Mouse (Mus musculus) heart, embryonic 12.5 days (tissue): ENCODE measurements at regions not wholly inside any gene's neighbourhood (a gene's known extent, or its start where the extent isn't known, plus 50 kb on each side); places are given as distances from the start of the nearest gene placed in this dataset.

Experiments used
- ATAC-seq: fragments of 200-750 bp; cut with Nextera tagmentation; 2 replicates; pipeline ENCODE4 v1.8.0; 2017; ENCODE audit warnings: moderate TSS enrichment, moderate library complexity; ENCODE audit not compliant: insufficient number of reproducible peaks, low FRiP score
- H3K27ac ChIP-seq: fragments of 300-500 bp; sonication (generic); 2 replicates; pipeline ENCODE4 v1.5.1; 2016; ENCODE audit warnings: mild to moderate bottlenecking, moderate library complexity; ENCODE audit not compliant: poor library complexity, severe bottlenecking
- H3K27me3 ChIP-seq: fragments of 300-500 bp; sonication (generic); replicated peaks from 2 replicates; pipeline ENCODE4 v1.6.1; 2016; ENCODE audit warnings: mild to moderate bottlenecking, moderate library complexity
- H3K36me3 ChIP-seq: fragments of 300-500 bp; sonication (generic); 2 replicates; pipeline ENCODE4 v1.6.1; 2016; ENCODE audit warnings: mild to moderate bottlenecking, moderate library complexity
- H3K4me1 ChIP-seq: fragments of 300-500 bp; sonication (generic); replicated peaks from 2 replicates; pipeline ENCODE4 v1.6.1; 2016; ENCODE audit warnings: mild to moderate bottlenecking
- H3K4me2 ChIP-seq: fragments of 300-500 bp; sonication (generic); 2 replicates; pipeline ENCODE4 v1.6.1; 2016; ENCODE audit warnings: mild to moderate bottlenecking, moderate library complexity
- H3K4me3 ChIP-seq: fragments of 300-500 bp; sonication (generic); 2 replicates; pipeline ENCODE4 v1.5.1; 2016; ENCODE audit warnings: mild to moderate bottlenecking
- H3K9ac ChIP-seq: fragments of 300-500 bp; sonication (generic); 2 replicates; pipeline ENCODE4 v1.6.1; 2016; ENCODE audit warnings: mild to moderate bottlenecking, moderate library complexity
- H3K9me3 ChIP-seq: fragments of 300-500 bp; sonication (generic); replicated peaks from 2 replicates; pipeline ENCODE4 v1.6.1; 2016; ENCODE audit warnings: mild to moderate bottlenecking, moderate library complexity
- WGBS: fragments of 180-500 bp; shearing (Covaris S2); methylation state at CpG from one replicate; pipeline ENCODE4 v1.1.7; 2016; 5-methylcytosine and 5-hydroxymethylcytosine counted together

DNA sequence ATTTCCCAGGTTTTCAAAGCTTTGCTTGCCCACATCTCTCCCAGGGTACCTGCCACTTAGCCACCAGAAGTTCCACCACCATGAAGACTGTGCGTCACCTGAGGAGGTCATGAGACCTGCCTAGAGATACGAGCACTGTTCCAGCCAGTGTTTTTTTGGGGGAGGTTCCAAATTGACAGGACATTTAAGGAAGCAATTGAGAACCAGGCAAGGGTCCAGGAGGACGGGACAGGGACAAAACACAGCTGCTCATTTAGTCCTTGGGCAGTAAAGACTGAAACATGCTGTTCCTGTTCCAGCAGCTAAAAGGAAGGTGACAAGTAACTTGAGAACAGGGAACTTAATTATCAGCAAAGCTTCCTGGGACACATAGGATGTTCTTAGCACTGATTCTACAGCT lies 226.8 kb upstream of the Pik3r1 start:
- ATAC-seq = no peak
- no peaks in the 10 kb centered on the region for H3K36me3 ChIP-seq
- H3K4me3 ChIP-seq = no peak overlapping the region
- no peak overlapping the region for H3K27ac ChIP-seq
- no peak overlapping the region for H3K9ac ChIP-seq
- H3K4me1 ChIP-seq = peaks cover 12% of the 10 kb centered on the region; the same call in 1 of the 2 replicates
- H3K27me3 ChIP-seq = no peaks in the 10 kb centered on the region
- no peaks in the 10 kb centered on the region for H3K9me3 ChIP-seq
- 43% methylated on average over 3 of the region's 3 CpGs for WGBS
- no peak overlapping the region for H3K4me2 ChIP-seq

DNA sequence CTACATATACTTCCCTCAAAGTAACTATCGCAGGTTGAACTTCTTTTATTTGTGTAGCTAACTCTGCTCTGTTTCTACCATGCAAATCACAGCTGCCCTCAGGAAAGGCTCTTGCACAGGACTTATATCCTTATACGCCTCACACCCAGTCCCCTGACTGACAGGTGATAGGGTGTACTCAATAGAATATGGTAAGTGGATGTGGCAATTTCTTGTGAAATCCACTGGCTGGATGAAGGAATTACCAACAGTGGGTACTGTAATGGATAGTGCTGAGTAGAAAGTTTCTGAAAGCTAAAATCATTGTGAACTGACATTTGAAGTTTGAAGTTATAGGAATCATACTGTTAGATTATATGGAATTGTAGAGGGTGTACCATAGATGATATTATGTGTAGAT lies 227.5 kb upstream of the Pik3r1 start:
- no peak for ATAC-seq
- 79% methylated on average over 2 of the region's 2 CpGs for WGBS
- no peaks in the 10 kb centered on the region for H3K27me3 ChIP-seq
- H3K4me2 ChIP-seq = no peak overlapping the region
- H3K9ac ChIP-seq = no peak overlapping the region
- H3K4me1 ChIP-seq = peaks cover 12% of the 10 kb centered on the region; the same call in 1 of the 2 replicates
- H3K27ac ChIP-seq = no peak overlapping the region
- no peak overlapping the region for H3K4me3 ChIP-seq
- no peaks in the 10 kb centered on the region for H3K9me3 ChIP-seq
- no peaks in the 10 kb centered on the region for H3K36me3 ChIP-seq

DNA sequence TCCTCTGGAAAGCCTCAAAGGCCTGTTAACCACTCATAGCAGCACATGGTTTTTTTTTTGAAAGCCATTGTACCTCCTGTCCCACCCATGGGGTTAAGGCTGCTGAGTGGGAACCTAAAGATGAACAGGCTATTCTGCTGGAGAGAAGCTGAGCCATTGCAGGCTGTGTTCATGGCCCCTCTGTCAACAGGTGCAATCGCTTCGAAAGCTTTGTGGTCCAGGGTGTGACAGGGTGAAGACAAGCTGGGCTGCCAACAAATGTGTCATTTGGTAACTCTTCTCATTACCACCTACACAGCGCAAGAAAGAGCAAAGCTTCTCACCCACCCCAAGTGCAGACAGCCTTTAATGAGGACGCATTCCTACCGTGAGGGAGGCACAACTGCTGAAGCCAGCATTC lies 228.1 kb upstream of the Pik3r1 start:
- no peaks in the 10 kb centered on the region for H3K9me3 ChIP-seq
- no peak for ATAC-seq
- no peak overlapping the region for H3K4me3 ChIP-seq
- no peaks in the 10 kb centered on the region for H3K27me3 ChIP-seq
- H3K4me2 ChIP-seq = no peak overlapping the region
- 42% methylated on average over 5 of the region's 5 CpGs for WGBS
- no peak overlapping the region for H3K9ac ChIP-seq
- H3K36me3 ChIP-seq = no peaks in the 10 kb centered on the region
- no peak overlapping the region for H3K27ac ChIP-seq
- H3K4me1 ChIP-seq = peaks cover 12% of the 10 kb centered on the region; the same call in 1 of the 2 replicates

DNA sequence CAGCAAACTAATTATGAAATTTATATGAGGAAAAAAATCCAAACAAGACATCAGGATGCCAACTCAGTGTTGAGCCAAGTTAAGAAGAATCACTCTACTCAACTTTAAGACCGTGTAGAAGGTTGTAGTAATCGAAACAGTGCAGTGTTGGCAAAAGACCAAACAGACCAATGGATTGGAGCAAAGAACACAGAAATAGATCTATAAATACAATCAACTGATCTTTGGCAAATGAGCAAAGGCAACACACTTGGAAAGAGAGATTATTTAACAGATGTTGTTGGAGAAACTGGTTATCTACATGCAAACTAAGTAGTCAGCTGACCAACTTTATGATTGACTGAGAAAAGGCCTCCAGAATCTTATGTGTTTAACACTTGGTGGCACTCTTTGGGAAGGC lies 229.4 kb upstream of the Pik3r1 start:
- no peak overlapping the region for H3K4me2 ChIP-seq
- H3K36me3 ChIP-seq = no peaks in the 10 kb centered on the region
- no peak for ATAC-seq
- no peak overlapping the region for H3K4me3 ChIP-seq
- no peak overlapping the region for H3K9ac ChIP-seq
- no peak overlapping the region for H3K27ac ChIP-seq
- no peaks in the 10 kb centered on the region for H3K27me3 ChIP-seq
- no peaks in the 10 kb centered on the region for H3K9me3 ChIP-seq
- 92% methylated on average over 2 of the region's 2 CpGs for WGBS
- H3K4me1 ChIP-seq = peaks cover 12% of the 10 kb centered on the region; the same call in 1 of the 2 replicates

DNA sequence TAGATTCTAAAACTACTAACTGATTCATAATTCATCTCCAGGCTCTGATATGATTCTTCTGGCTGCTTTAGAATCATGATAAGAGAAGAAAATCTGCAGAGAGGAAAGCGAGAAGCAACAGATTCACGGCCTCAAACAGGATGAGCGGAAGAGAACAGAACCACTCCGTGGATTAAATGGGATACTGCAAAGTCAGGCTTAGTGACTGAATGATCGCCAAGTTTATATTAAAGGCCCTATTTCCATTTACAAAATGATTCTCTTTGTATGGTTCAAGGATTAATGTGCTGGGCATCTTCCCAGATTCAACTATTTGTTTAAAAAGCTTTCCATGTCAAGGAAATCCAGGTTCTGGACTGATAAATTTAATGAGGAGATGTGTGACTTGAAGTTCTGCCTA lies 238.5 kb upstream of the Pik3r1 start:
- H3K27me3 ChIP-seq = no peaks in the 10 kb centered on the region

DNA sequence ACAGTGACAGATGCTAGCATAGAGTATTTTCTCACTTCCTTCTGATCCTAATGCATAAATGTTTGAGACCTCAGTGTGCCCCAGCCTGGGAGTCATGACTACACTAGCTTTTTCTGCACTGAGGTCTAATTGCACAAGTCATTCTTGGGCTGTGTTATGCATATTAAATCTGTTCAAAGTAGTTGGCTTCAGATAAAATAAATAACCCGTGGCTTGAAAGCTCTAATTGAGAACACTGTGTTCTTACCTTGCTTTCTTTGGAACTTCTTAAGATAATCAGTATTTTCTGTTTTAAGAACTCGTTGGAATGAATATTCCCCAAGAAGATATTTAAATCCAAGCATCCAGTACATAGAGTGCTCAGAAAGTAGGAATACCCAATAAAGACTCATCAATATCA lies 243.9 kb upstream of the Pik3r1 start:
- ATAC-seq = no peak
- H3K4me2 ChIP-seq = no peak overlapping the region
- WGBS = 66% methylated on average over 2 of the region's 2 CpGs
- H3K27me3 ChIP-seq = no peaks in the 10 kb centered on the region
- H3K36me3 ChIP-seq = no peaks in the 10 kb centered on the region
- H3K9ac ChIP-seq = no peak overlapping the region
- H3K4me3 ChIP-seq = no peak overlapping the region
- H3K27ac ChIP-seq = no peak overlapping the region
- no peaks in the 10 kb centered on the region for H3K4me1 ChIP-seq
- H3K9me3 ChIP-seq = no peaks in the 10 kb centered on the region

More for the DNA sequence above, 238.5 kb upstream of the Pik3r1 start:
- Histone ChIP-seq H3K27ac (no peak overlapping the region), H3K4me1 (no peaks in the 10 kb centered on the region), H3K4me3 (no peak overlapping the region), H3K9me3 (no peaks in the 10 kb centered on the region), H3K4me2 (no peak overlapping the region), H3K36me3 (no peaks in the 10 kb centered on the region), H3K9ac (no peak overlapping the region)
- no peak for ATAC-seq
- WGBS = 82% methylated on average over 5 of the region's 5 CpGs

DNA sequence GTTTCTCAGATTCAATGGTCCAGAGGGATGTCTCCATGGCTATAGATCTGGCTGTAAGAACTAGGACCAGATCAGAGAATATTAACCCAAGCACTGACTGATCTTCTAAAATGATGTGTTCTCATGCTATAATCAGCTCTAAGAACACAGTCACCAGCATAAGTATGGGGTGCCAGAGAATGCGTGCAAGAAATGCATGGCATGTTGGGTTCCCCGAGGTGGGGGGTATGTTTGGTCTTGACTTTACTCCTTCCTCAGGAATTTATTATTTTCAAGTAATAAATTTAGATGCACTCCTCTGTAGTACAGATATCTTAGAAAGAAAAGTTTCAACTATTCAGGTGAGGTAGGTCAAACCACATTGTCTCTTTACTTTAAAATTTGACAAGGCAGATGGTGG lies 246.5 kb upstream of the Pik3r1 start:
- ATAC-seq = no peak

DNA sequence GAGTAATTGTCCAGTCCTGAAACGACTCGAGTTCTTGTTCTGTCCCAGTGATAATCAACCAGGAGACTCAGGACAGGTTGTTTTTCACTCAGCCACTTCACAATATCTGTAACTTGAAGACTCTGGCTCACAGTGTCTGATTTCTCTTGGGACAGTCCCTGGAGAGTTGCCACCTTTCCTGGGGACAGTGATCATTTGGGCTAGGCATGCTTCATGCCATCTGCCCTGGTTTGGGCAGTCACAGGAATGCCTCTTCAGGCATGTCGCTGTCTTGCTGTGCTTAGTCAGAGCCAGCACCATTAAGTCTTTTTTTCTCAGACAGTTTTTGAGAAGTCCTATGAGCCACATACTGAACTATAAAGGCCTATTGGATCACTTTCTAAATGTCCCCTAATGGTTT lies 246.9 kb upstream of the Pik3r1 start:
- no peak for ATAC-seq
- H3K9ac ChIP-seq = no peak overlapping the region
- no peak overlapping the region for H3K4me2 ChIP-seq
- WGBS = 70% methylated on average over 3 of the region's 3 CpGs
- no peak overlapping the region for H3K27ac ChIP-seq
- no peaks in the 10 kb centered on the region for H3K4me1 ChIP-seq
- H3K9me3 ChIP-seq = no peaks in the 10 kb centered on the region
- H3K27me3 ChIP-seq = no peaks in the 10 kb centered on the region
- no peak overlapping the region for H3K4me3 ChIP-seq
- H3K36me3 ChIP-seq = no peaks in the 10 kb centered on the region

More for the DNA sequence above, 246.5 kb upstream of the Pik3r1 start:
- Histone ChIP-seq H3K9me3 (no peaks in the 10 kb centered on the region), H3K9ac (no peak overlapping the region), H3K4me1 (no peaks in the 10 kb centered on the region), H3K27me3 (no peaks in the 10 kb centered on the region), H3K27ac (no peak overlapping the region), H3K36me3 (no peaks in the 10 kb centered on the region), H3K4me3 (no peak overlapping the region), H3K4me2 (no peak overlapping the region)
- WGBS = 74% methylated on average over 2 of the region's 2 CpGs

DNA sequence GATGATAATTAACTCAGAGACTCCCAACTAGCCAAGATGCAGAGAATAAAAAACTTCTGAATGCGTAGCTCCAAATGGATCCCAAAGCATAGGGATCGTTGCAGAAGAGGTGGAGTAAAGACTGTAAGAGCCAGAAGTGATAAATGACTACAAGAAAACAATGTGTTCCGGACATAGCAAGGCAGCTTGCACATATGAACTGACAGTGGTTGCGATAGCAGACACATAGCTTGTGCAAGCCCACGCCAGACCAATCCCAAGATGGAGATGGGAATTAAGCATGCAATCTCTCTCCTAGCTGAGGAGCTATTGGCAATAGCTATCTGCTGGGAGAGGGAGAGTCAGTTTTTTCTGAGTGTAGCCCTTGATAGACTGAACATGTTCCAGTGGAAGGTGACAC lies 248.5 kb upstream of the Pik3r1 start:
- Histone ChIP-seq H3K4me2 (no peak overlapping the region), H3K4me3 (no peak overlapping the region), H3K36me3 (no peaks in the 10 kb centered on the region), H3K4me1 (no peaks in the 10 kb centered on the region), H3K9me3 (no peaks in the 10 kb centered on the region), H3K9ac (no peak overlapping the region), H3K27me3 (no peaks in the 10 kb centered on the region), H3K27ac (no peak overlapping the region)
- no peak for ATAC-seq
- WGBS = 85% methylated on average over 5 of the region's 5 CpGs

DNA sequence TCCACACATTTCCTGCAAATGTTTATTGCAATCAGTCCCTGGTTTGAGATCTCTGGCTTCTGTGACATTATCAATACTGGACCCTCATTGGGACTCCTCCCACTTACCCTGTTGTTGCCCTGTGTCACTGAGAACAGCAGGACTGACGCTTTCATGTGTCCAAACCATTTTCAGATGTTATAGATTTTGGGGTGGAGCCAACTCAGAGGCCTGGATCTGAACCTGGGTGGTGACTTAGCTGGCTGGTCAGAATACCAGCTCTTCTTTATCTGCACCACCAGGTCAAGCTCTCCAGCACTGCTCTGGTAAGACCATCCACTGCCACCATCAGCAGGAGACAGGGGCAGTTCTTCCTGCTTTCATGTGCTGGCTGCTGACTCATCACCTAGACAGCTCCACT lies 254.3 kb upstream of the Pik3r1 start:
- H3K4me3 ChIP-seq = no peak overlapping the region
- H3K27me3 ChIP-seq = 0 out of 2 replicates have a peak, but pooled peaks cover 5% of the 10 kb centered on the region
- ATAC-seq = no peak
- no peak overlapping the region for H3K27ac ChIP-seq
- H3K36me3 ChIP-seq = no peaks in the 10 kb centered on the region
- no peak overlapping the region for H3K4me2 ChIP-seq
- 70% methylated on average over 1 of the region's 1 CpGs for WGBS
- no peaks in the 10 kb centered on the region for H3K9me3 ChIP-seq
- H3K9ac ChIP-seq = no peak overlapping the region
- H3K4me1 ChIP-seq = no peaks in the 10 kb centered on the region

DNA sequence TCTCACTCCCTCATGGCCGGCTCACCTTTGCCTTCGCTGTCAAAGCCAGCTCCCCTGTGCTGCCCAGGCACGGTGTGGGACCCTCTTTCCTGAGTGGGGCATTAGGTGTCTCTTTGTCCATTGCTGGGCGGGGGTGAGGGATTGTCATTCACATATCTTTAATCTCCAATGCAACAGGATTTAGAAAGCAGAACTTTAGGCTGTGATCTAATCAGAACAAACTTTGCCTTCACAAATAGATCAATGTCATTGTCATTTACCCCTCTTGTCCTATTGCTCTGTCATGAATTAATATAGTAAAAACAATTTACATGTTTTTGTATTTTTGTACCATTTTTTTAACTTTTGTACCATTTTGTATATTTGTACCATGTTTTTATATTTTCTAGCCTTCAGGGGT lies 254.7 kb upstream of the Pik3r1 start:
- 84% methylated on average over 4 of the region's 4 CpGs for WGBS
- H3K9me3 ChIP-seq = no peaks in the 10 kb centered on the region
- ATAC-seq = no peak
- H3K4me3 ChIP-seq = no peak overlapping the region
- H3K27ac ChIP-seq = no peak overlapping the region
- no peak overlapping the region for H3K9ac ChIP-seq
- H3K27me3 ChIP-seq = 0 out of 2 replicates have a peak, but pooled peaks cover 5% of the 10 kb centered on the region
- H3K4me2 ChIP-seq = no peak overlapping the region
- H3K36me3 ChIP-seq = no peaks in the 10 kb centered on the region
- no peaks in the 10 kb centered on the region for H3K4me1 ChIP-seq

DNA sequence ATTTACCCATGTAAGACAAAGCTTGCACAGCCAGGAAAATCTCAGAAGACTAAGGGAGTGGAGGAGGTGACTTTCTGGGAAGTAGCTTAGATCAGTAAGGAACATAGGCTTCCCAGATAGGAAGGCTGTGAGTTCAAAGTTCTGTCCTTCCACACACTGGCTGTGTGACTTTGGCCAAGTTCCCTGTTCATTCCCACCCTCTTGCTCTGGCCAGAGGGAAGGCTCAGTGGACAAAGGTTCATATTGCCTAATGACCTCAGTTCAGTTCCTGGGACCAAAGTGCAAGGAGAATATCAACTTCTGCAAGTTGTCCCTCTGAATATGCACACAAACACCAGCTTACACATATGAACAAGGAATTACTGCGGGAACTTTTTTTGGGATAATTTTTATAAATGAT lies 255.6 kb upstream of the Pik3r1 start:
- Histone ChIP-seq H3K36me3 (no peaks in the 10 kb centered on the region), H3K4me1 (no peaks in the 10 kb centered on the region), H3K4me2 (no peak overlapping the region), H3K27me3 (0 out of 2 replicates have a peak, but pooled peaks cover 5% of the 10 kb centered on the region), H3K27ac (no peak overlapping the region), H3K9ac (no peak overlapping the region), H3K9me3 (no peaks in the 10 kb centered on the region), H3K4me3 (no peak overlapping the region)
- no peak for ATAC-seq
- WGBS = 86% methylated on average over 1 of the region's 1 CpGs
